Mouse (Mus musculus): Measurements from ENCODE around the gene Fbxl20.

Gene Fbxl20

DNA sequence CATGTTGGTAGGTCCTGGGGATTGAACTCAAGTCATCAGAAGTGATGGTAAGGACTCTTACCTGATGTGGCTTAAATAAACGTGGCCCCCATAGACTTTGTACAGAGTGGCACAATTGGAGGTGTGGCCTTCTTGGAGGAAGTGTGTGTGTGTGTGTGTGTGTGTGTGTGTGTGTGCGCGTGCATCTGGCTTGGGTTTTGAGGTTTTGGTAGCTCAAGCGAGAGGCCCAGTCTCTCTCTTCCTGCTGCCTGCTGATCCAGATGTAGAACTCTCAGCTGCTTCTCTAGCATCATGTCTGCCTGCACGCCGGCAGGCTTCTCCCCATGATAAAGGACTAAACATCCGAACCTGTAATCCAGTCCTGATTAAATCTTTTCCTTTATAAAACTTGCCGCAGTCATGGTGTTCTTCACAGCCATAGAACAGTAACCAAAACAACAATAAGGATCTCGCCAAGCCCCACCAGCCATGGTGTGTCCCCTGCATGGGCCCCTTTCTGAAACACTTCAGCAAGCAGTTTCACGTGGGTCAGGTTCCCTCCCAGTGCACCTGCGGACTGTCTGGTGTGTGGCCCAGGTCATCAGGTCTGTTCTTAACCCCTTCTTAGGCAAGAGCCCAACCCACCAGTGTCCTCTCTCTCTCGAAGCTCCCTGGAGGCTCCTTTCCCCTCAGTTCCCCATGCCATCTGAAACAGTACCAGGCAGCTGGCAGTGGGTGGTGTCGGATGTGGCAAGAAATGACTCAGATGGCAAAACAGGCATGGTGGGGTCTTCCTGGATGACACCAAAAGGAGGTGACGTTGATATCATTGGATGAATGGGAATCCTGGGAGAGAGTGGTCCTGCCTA lies 100.3 kb downstream of the Fbxl20 start:
- DNase-seq (ENCODE audit: low read depth, low spot score): no peak

DNA sequence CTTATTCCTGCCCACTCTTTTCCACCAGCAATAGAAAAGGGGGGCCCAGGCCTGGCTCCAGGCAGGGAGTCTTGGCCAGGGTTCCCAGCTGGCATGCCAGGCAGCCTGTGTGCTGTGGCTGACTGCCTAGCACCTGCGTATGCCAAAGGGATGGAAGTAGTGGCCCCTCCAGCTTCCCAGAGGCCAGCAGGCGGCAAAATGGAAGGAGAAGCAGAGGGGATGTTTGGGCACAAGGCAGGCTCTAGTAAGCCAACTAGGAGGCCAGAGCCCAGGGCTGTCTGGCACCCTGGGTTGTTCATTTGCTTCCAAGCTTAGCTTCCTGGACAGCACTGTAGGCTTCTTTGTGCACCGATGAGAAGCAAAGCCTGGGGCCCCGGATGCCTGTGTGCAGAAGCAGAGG lies 102.5 kb downstream of the Fbxl20 start:
- DNase-seq (ENCODE audit: low read depth, low spot score): no peak

GRCm38 (mm10) chr11:98046466-98046865 lies 103.7 kb downstream of the Fbxl20 start:
- no peak for DNase-seq (ENCODE audit: low read depth, low spot score)

DNA sequence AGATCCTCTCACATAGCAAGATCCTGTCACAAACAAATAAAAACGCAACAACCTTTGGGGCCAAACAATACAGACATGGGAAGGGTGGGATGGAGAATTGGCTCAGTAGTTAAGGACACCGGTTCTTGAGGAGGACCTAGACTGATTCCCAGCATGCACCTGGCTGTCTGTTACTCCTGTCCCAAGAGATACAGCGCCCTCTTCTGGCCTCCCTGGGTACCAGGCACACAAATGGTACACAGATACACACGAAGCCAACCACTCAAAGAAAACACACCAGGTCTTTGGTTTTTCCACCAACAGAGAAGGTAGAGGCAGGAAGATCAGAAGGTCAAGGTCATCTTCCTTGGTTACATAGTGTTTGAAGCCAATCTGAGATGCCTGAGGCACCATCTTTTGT lies 104.6 kb downstream of the Fbxl20 start:
- peak; percentile 92 for DNase-seq (ENCODE audit: low read depth, low spot score)

DNA sequence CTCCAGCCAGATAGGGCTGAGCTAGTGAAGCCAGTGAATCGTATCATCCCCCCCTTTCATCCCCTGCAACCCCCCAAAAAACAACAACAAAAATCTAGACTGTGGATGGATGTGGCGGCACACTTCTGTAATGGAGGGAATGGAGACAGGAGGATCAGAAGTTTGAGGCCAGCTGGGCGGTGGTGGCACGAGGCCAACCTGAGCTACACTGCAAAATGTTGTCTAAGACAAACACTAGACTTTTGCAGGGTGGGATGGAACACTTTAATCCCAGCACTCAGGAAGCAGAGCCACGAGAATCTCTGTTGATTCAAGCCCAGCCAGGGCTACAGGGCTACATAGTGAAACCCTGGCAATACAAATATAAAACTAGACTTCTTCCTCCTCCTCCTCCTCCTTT lies 106.1 kb downstream of the Fbxl20 start:
- DNase-seq (ENCODE audit: low read depth, low spot score): no peak

DNA sequence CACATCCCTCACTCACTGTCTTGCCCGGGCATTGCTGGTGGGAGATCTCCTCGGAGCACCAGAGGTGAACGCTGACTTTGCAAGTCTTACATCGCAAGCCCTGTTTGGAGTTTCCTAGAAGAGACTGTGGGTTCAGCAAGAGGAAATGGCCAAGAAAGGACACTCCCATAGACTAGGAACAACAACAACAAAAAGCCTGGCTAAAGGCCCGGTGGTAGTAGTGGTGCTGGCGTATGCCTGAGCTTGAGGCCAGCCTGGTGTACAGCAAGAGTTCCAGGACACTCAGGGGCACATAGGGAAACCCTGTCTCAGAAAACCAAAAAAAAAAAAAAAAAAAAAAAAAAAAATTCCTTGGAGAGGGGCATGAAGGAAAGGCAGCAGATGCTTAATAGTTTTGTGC lies 107.5 kb downstream of the Fbxl20 start:
- DNase-seq (ENCODE audit: low read depth, low spot score): no peak

- peak; percentile 56 for DNase-seq (ENCODE audit: low read depth, low spot score)
These were observed 109.2 kb downstream of the Fbxl20 start for GRCm38 (mm10) chr11:98040975-98041374.

GRCm38 (mm10) chr11:98037871-98038270 lies 112.3 kb downstream of the Fbxl20 start:
- peak; percentile 74 for DNase-seq (ENCODE audit: low read depth, low spot score)

DNA sequence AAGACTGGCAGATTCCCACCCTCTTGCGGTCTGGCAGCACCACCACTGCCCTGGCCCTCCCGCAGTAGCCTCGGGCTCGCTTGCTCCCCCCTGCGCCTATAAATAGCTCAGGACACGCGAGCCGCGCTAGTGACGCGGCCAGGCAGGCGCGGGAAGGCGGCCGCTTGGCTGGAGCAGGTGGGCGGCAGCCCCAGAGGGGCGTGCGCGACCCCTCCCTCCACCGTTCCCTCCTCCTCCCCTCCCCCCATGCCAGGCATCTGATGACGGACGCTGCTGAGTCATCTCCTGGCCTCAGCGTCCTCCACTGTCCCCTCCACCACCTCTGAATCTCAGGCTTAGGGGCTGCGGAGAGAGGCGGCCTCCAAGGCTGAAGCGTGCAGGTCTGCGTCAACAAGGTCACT lies 114.2 kb downstream of the Fbxl20 start:
- DNase-seq (ENCODE audit: low read depth, low spot score): peak; percentile 49

GRCm38 (mm10) chr11:98034840-98035239 lies 115.4 kb downstream of the Fbxl20 start:
- no peak for DNase-seq (ENCODE audit: low read depth, low spot score)

DNA sequence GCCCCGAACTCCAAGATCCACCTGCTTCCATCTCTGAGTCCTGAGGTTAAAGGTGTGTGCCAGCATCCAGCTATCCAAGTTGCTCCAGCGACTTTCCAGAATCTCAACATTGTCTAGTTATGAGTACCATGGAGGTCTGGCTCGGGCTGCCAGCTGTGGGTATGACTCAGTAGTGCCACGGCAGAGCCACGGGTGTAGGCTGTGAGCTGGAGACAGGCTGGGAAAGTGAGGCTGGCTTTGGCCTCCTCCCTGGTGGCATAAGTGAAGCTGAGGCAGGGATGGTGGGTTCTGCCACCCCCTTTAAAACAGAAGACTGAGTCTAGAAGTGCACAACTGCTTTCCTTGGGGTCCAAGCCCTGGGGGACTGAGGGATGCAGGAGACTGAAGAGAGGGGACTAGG lies 116.1 kb downstream of the Fbxl20 start:
- no peak for DNase-seq (ENCODE audit: low read depth, low spot score)

All from ES-CJ7 (cell line).